Mouse (Mus musculus) brain, embryonic 14.5 days (tissue): ENCODE measurements around the gene Tyrobp.

ENCODE experiments used
- CTCF ChIP-seq: fragments of 200-500 bp; IDR thresholded peaks from 2 replicates; pipeline ENCODE4 v1.5.1; 2012; ENCODE audit warnings: inconsistent platforms, mild to moderate bottlenecking, moderate library complexity, borderline replicate concordance; ENCODE audit not compliant: insufficient read depth, insufficient read length; ENCODE audit errors: extremely low read depth
- POLR2A ChIP-seq: fragments of 200-500 bp; IDR thresholded peaks from 2 replicates; pipeline ENCODE4 v1.6.1; 2012; ENCODE audit warnings: mild to moderate bottlenecking, inconsistent platforms, borderline replicate concordance; ENCODE audit not compliant: poor library complexity, insufficient read depth, insufficient read length, severe bottlenecking; ENCODE audit errors: extremely low read depth

DNA sequence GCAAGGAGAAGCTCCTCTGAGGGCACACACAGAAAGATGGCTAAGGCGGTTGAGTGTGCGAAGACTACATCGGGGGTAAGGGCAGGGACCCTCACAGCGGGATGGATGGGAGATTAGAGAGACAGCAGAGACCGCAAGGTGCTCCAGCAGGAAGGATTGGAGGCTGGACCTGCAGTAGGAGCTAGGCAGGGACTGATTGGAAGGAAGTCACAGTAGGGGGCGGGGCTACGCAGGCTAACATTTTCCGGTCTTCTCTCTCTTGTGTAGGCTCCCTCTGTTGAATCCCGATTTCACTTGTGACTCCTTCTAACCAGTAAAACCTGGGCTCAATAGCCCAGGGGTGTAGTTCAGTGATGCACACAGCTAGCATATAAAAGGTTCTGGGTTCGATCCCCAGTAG lies 23.3 kb downstream of the Tyrobp start:
- TF ChIP-seq CTCF = no peak
- no peak for TF ChIP-seq POLR2A
